Mouse (Mus musculus) frontal cortex, postnatal 14 days (tissue): ENCODE measurements around the gene Paqr7.

Experiments
- DNase-seq, 2 experiments: peaks; one replicate each; pipeline ENCODE4 v3.0.0; 2022; ENCODE audit warnings: low spot score in 2 of 2

Paqr7 gene

GRCm38 (mm10) chr4:134535787-134536151, 39.3 kb downstream of the Paqr7 start:
- no peak for DNase-seq

GRCm38 (mm10) chr4:134538997-134539580, 42.6 kb downstream of the Paqr7 start:
- DNase-seq = no peak

- no peak for DNase-seq
Measured at GRCm38 (mm10) chr4:134542726-134543125, 46.2 kb downstream of the Paqr7 start.

- peak; percentile 77 to 94 for DNase-seq
Measured at GRCm38 (mm10) chr4:134543261-134543660, 46.8 kb downstream of the Paqr7 start.

- DNase-seq = no peak
Measured at GRCm38 (mm10) chr4:134546814-134547705, 50.6 kb downstream of the Paqr7 start.

GRCm38 (mm10) chr4:134548169-134548938, 51.9 kb downstream of the Paqr7 start:
- DNase-seq = no peak

GRCm38 (mm10) chr4:134549899-134550298, 53.4 kb downstream of the Paqr7 start:
- no peak for DNase-seq

GRCm38 (mm10) chr4:134551494-134552316, 55.2 kb downstream of the Paqr7 start, which contains the start of gene Selenon:
Gene Selenon (minus strand): TSS chr4:134552166.
- DNase-seq = no peak

GRCm38 (mm10) chr4:134553631-134554030, 57.1 kb downstream of the Paqr7 start:
- DNase-seq = no peak

- no peak for DNase-seq
Measured at GRCm38 (mm10) chr4:134555956-134556580, 59.6 kb downstream of the Paqr7 start.

GRCm38 (mm10) chr4:134557626-134558249, 61.2 kb downstream of the Paqr7 start:
- DNase-seq = no peak

- no peak for DNase-seq
Measured at GRCm38 (mm10) chr4:134558570-134559113, 62.1 kb downstream of the Paqr7 start.

- no peak for DNase-seq
Measured at GRCm38 (mm10) chr4:134559154-134559553, 62.7 kb downstream of the Paqr7 start.
